Mouse (Mus musculus) brain, embryonic 14.5 days (tissue): ENCODE results near the gene Prcd.

Source experiments
- CTCF ChIP-seq: fragments of 200-500 bp; IDR thresholded peaks from 2 replicates; pipeline ENCODE4 v1.5.1; 2012; ENCODE audit warnings: inconsistent platforms, mild to moderate bottlenecking, moderate library complexity, borderline replicate concordance; ENCODE audit not compliant: insufficient read depth, insufficient read length; ENCODE audit errors: extremely low read depth
- POLR2A ChIP-seq: fragments of 200-500 bp; IDR thresholded peaks from 2 replicates; pipeline ENCODE4 v1.6.1; 2012; ENCODE audit warnings: mild to moderate bottlenecking, inconsistent platforms, borderline replicate concordance; ENCODE audit not compliant: poor library complexity, insufficient read depth, insufficient read length, severe bottlenecking; ENCODE audit errors: extremely low read depth

GRCm38 (mm10) chr11:116696426-116696825 lies 43.1 kb downstream of the Prcd start:
- no peak for TF ChIP-seq CTCF
- no peak for TF ChIP-seq POLR2A
